ENCODE assay signal across 24 mouse cellular contexts in genomic region chr6:52227470-52228222, GRCm38 (mm10). TPM values are rescaled to one million over a fixed set of nuclear protein-coding genes. Genes with fewer than 3 reads are reported as not detected.
A peak's percentile ranks its signal among the peaks of the same experiment; 100 is the strongest.
DNase-seq lines count a peak whose midpoint lies in the region; ATAC-seq lines count a peak whose summit lies in the region.
"Had no signal": no experiment of that assay in that cellular context is flagged by ENCODE, and none has a peak within 500 bp of the region (broad histone marks: within the 10 kb centered on the region; RNA-seq: fewer than 3 reads in every experiment).

No protein-coding gene starts in this region.

- H3K27ac ChIP-seq in neural tube, embryonic 12.5 days, result peak overlapping the region; percentile 90; the same call in 1 of the 2 replicates
- no peak overlapping the region for H3K27ac ChIP-seq in forebrain, embryonic 12.5 days
- H3K27ac ChIP-seq in embryonic facial prominence, embryonic 10.5 days (replicated peaks), result no peak overlapping the region
- H3K27ac ChIP-seq: embryonic facial prominence, embryonic 15.5 days; forebrain, embryonic 13.5 days; hindbrain, embryonic 12.5 days; layer of hippocampus, adult 2 months; left cerebral cortex, adult 2 months; midbrain, embryonic 12.5 days had no signal

- no peak for ATAC-seq in megakaryocyte, adult 5-6 weeks (ENCODE audit: poor library complexity, severe bottlenecking)
- no peak for ATAC-seq in neural tube, embryonic 12.5 days (ENCODE audit: low FRiP score, low read depth)
- no peak for ATAC-seq in forebrain, embryonic 12.5 days (ENCODE audit: low FRiP score)
- ATAC-seq: forebrain, embryonic 13.5 days had no signal

- DNase-seq in kidney, adult 8-10 months, result peak; percentile 46 to 51
- DNase-seq in kidney, postnatal 36 days, result peak; percentile 63 to 70
- no peak for DNase-seq in spleen, postnatal 36 days (ENCODE audit: low spot score in 2 of 2)
- DNase-seq in embryonic facial prominence, embryonic 10.5 days (ENCODE audit: low spot score), result no peak
- DNase-seq: cerebellum, adult 2 months; heart, adult 11 months; lung, postnatal 14 days; right cerebral cortex, postnatal 4 days; thymus, adult 2 months had no signal

- peak overlapping the region; percentile 99 for H3K4me2 ChIP-seq in neural tube, embryonic 12.5 days (replicated peaks)
- no peak overlapping the region for H3K4me2 ChIP-seq in forebrain, embryonic 12.5 days
- H3K4me2 ChIP-seq: embryonic facial prominence, embryonic 15.5 days; forebrain, embryonic 13.5 days; hindbrain, embryonic 12.5 days; midbrain, embryonic 12.5 days had no signal

- peaks cover 69% of the 10 kb centered on the region for H3K4me1 ChIP-seq in megakaryocyte, embryonic 14.5 days
- peaks cover 9% of the 10 kb centered on the region; the same call in 1 of the 2 replicates for H3K4me1 ChIP-seq in neural tube, embryonic 12.5 days
- H3K4me1 ChIP-seq in forebrain, embryonic 12.5 days, result no peaks in the 10 kb centered on the region
- H3K4me1 ChIP-seq in embryonic facial prominence, embryonic 10.5 days, result peaks cover 6% of the 10 kb centered on the region; the same call in 1 of the 2 replicates
- H3K4me1 ChIP-seq: forebrain, embryonic 13.5 days; midbrain, embryonic 12.5 days had no signal

- H3K9me3 ChIP-seq in megakaryocyte, embryonic 14.5 days, result no peaks in the 10 kb centered on the region
- no peaks in the 10 kb centered on the region for H3K9me3 ChIP-seq in neural tube, embryonic 12.5 days
- H3K9me3 ChIP-seq in forebrain, embryonic 12.5 days, result no peaks in the 10 kb centered on the region
- H3K9me3 ChIP-seq in embryonic facial prominence, embryonic 10.5 days, result no peaks in the 10 kb centered on the region
- H3K9me3 ChIP-seq: embryonic facial prominence, embryonic 15.5 days; forebrain, embryonic 13.5 days; hindbrain, embryonic 12.5 days; midbrain, embryonic 12.5 days had no signal

- peaks cover 93% of the 10 kb centered on the region for H3K27me3 ChIP-seq in megakaryocyte, embryonic 14.5 days (replicated peaks)
- peaks cover 19% of the 10 kb centered on the region for H3K27me3 ChIP-seq in neural tube, embryonic 12.5 days (replicated peaks)
- H3K27me3 ChIP-seq in forebrain, embryonic 12.5 days, result peaks cover 93% of the 10 kb centered on the region
- H3K27me3 ChIP-seq in embryonic facial prominence, embryonic 10.5 days (replicated peaks; ENCODE audit: low read depth, poor library complexity, severe bottlenecking), result peaks cover 100% of the 10 kb centered on the region

- 2% methylated on average over 11 of the region's 11 CpGs for WGBS in neural tube, embryonic 12.5 days
- 3% methylated on average over 11 of the region's 11 CpGs for WGBS in forebrain, embryonic 12.5 days
- 2% methylated on average over 11 of the region's 11 CpGs for WGBS in embryonic facial prominence, embryonic 10.5 days

- peak overlapping the region; percentile 100 for H3K9ac ChIP-seq in neural tube, embryonic 12.5 days
- H3K9ac ChIP-seq in forebrain, embryonic 12.5 days, result no peak overlapping the region
- H3K9ac ChIP-seq: embryonic facial prominence, embryonic 15.5 days; forebrain, embryonic 13.5 days; hindbrain, embryonic 12.5 days; midbrain, embryonic 12.5 days had no signal

- H3K36me3 ChIP-seq in megakaryocyte, embryonic 14.5 days (replicated peaks; ENCODE audit: low read length), result no peaks in the 10 kb centered on the region
- H3K36me3 ChIP-seq in neural tube, embryonic 12.5 days, result no peaks in the 10 kb centered on the region
- no peaks in the 10 kb centered on the region for H3K36me3 ChIP-seq in forebrain, embryonic 12.5 days (replicated peaks)
- no peaks in the 10 kb centered on the region for H3K36me3 ChIP-seq in embryonic facial prominence, embryonic 10.5 days (replicated peaks)
- H3K36me3 ChIP-seq: embryonic facial prominence, embryonic 15.5 days; hindbrain, embryonic 12.5 days; midbrain, embryonic 12.5 days had no signal

- peak overlapping the region; percentile 53 for H3K4me3 ChIP-seq in megakaryocyte, embryonic 14.5 days (replicated peaks)
- peak overlapping the region; percentile 82 for H3K4me3 ChIP-seq in neural tube, embryonic 12.5 days
- no peak overlapping the region for H3K4me3 ChIP-seq in forebrain, embryonic 12.5 days (replicated peaks)
- no peak overlapping the region for H3K4me3 ChIP-seq in embryonic facial prominence, embryonic 10.5 days
- H3K4me3 ChIP-seq: embryonic facial prominence, embryonic 15.5 days; forebrain, embryonic 13.5 days; hindbrain, embryonic 12.5 days; layer of hippocampus, adult 2 months; left cerebral cortex, adult 2 months; midbrain, embryonic 12.5 days had no signal

RNA-seq across cellular contexts. Expression of gene Hoxa9, which starts 3.2 kb away (rescaled TPM):
- polyA plus RNA-seq in megakaryocyte, embryonic 14.5 days (2012; ENCODE audit: insufficient read depth, low replicate concordance), result 3.8 TPM in 1 of 2 replicates, not detected in the other
- total RNA-seq in megakaryocyte, adult 5-6 weeks (2015), result 0.36 and 1.2 TPM in 2 replicates
- 1.5 and 2.0 TPM in 2 replicates for total RNA-seq in megakaryocyte, adult 5-6 weeks (2017)
- polyA plus RNA-seq in neural tube, embryonic 12.5 days (2016; fragmentation: Nextera tagmentation; extraction: Ambion mirVana), result 124 and 131 TPM in 2 replicates
- polyA plus RNA-seq in forebrain, embryonic 12.5 days (2016; fragmentation: Nextera tagmentation; extraction: Ambion mirVana), result not detected in 2 replicates
- polyA plus RNA-seq in embryonic facial prominence, embryonic 10.5 days (2016; fragmentation: Nextera tagmentation; extraction: Ambion mirVana), result not detected in 2 replicates
- total RNA-seq: layer of hippocampus, adult 2 months; left cerebral cortex, adult 2 months had no signal
- polyA plus RNA-seq: cerebellum, adult 2 months; cortical plate, adult 2 months; forebrain, embryonic 13.5 days; heart, postnatal 0 days; midbrain, embryonic 12.5 days had no signal

RNA-seq across cellular contexts. Expression of gene Hoxa7, which starts 6.0 kb away (rescaled TPM):
- polyA plus RNA-seq in megakaryocyte, embryonic 14.5 days (2012; ENCODE audit: insufficient read depth, low replicate concordance), result 2.8 and 3.2 TPM in 2 replicates
- 1.2 and 1.8 TPM in 2 replicates for total RNA-seq in megakaryocyte, adult 5-6 weeks (2015)
- total RNA-seq in megakaryocyte, adult 5-6 weeks (2017), result 0.53 and 0.73 TPM in 2 replicates
- 81.2 and 102 TPM in 2 replicates for polyA plus RNA-seq in neural tube, embryonic 12.5 days (2016; fragmentation: Nextera tagmentation; extraction: Ambion mirVana)
- polyA plus RNA-seq in forebrain, embryonic 12.5 days (2016; fragmentation: Nextera tagmentation; extraction: Ambion mirVana), result not detected in 2 replicates
- 0.15 TPM in 1 of 2 replicates, not detected in the other for polyA plus RNA-seq in embryonic facial prominence, embryonic 10.5 days (2016; fragmentation: Nextera tagmentation; extraction: Ambion mirVana)
- total RNA-seq: layer of hippocampus, adult 2 months; left cerebral cortex, adult 2 months had no signal
- polyA plus RNA-seq: cortical plate, adult 2 months; embryonic facial prominence, embryonic 15.5 days; forebrain, embryonic 13.5 days; midbrain, embryonic 12.5 days had no signal

RNA-seq across cellular contexts. Expression of gene Hoxa10, which starts 13.0 kb away (rescaled TPM):
- 0.10 TPM in 1 of 2 replicates, not detected in the other for polyA plus RNA-seq in megakaryocyte, embryonic 14.5 days (2012; ENCODE audit: insufficient read depth, low replicate concordance)
- total RNA-seq in megakaryocyte, adult 5-6 weeks (2015), result 0.07 TPM in 1 of 2 replicates, not detected in the other
- 0.11 TPM in 1 of 2 replicates, not detected in the other for total RNA-seq in megakaryocyte, adult 5-6 weeks (2017)
- 108 and 119 TPM in 2 replicates for polyA plus RNA-seq in neural tube, embryonic 12.5 days (2016; fragmentation: Nextera tagmentation; extraction: Ambion mirVana)
- not detected in 2 replicates for polyA plus RNA-seq in forebrain, embryonic 12.5 days (2016; fragmentation: Nextera tagmentation; extraction: Ambion mirVana)
- not detected in 2 replicates for polyA plus RNA-seq in embryonic facial prominence, embryonic 10.5 days (2016; fragmentation: Nextera tagmentation; extraction: Ambion mirVana)
- total RNA-seq: layer of hippocampus, adult 2 months; left cerebral cortex, adult 2 months had no signal
- polyA plus RNA-seq: cerebellum, adult 2 months; cortical plate, adult 2 months; embryonic facial prominence, embryonic 15.5 days; heart, postnatal 0 days; hindbrain, embryonic 12.5 days; midbrain, embryonic 12.5 days; stomach, embryonic 14.5 days; thymus, adult 2 months had no signal

RNA-seq across cellular contexts. Expression of gene Gm28308, which starts 14.5 kb away (rescaled TPM):
- not detected in 2 replicates for polyA plus RNA-seq in megakaryocyte, embryonic 14.5 days (2012; ENCODE audit: insufficient read depth, low replicate concordance)
- total RNA-seq in megakaryocyte, adult 5-6 weeks (2015), result not detected in 2 replicates
- total RNA-seq in megakaryocyte, adult 5-6 weeks (2017), result not detected in 2 replicates
- polyA plus RNA-seq in neural tube, embryonic 12.5 days (2016; fragmentation: Nextera tagmentation; extraction: Ambion mirVana), result not detected in 2 replicates
- polyA plus RNA-seq in forebrain, embryonic 12.5 days (2016; fragmentation: Nextera tagmentation; extraction: Ambion mirVana), result not detected in 2 replicates
- polyA plus RNA-seq in embryonic facial prominence, embryonic 10.5 days (2016; fragmentation: Nextera tagmentation; extraction: Ambion mirVana), result not detected in 2 replicates
- total RNA-seq: adrenal gland, adult 18-20 months; layer of hippocampus, adult 2 months; left cerebral cortex, adult 2 months had no signal
- polyA plus RNA-seq: cerebellum, adult 2 months; cortical plate, adult 2 months; embryonic facial prominence, embryonic 15.5 days; forebrain, embryonic 13.5 days; heart, postnatal 0 days; hindbrain, embryonic 12.5 days; liver, embryonic 16.5 days; midbrain, embryonic 12.5 days; stomach, embryonic 14.5 days had no signal

RNA-seq across cellular contexts. Expression of gene Hoxa3, which starts 14.5 kb away (rescaled TPM):
- 0.21 TPM in 1 of 2 replicates, not detected in the other for polyA plus RNA-seq in megakaryocyte, embryonic 14.5 days (2012; ENCODE audit: insufficient read depth, low replicate concordance)
- 0.93 TPM in 1 of 2 replicates, not detected in the other for total RNA-seq in megakaryocyte, adult 5-6 weeks (2015)
- total RNA-seq in megakaryocyte, adult 5-6 weeks (2017), result not detected in 2 replicates
- polyA plus RNA-seq in neural tube, embryonic 12.5 days (2016; fragmentation: Nextera tagmentation; extraction: Ambion mirVana), result 21.1 and 25.1 TPM in 2 replicates
- polyA plus RNA-seq in forebrain, embryonic 12.5 days (2016; fragmentation: Nextera tagmentation; extraction: Ambion mirVana), result 0.32 TPM in 1 of 2 replicates, not detected in the other
- polyA plus RNA-seq in embryonic facial prominence, embryonic 10.5 days (2016; fragmentation: Nextera tagmentation; extraction: Ambion mirVana), result 0.66 and 2.2 TPM in 2 replicates
- total RNA-seq: layer of hippocampus, adult 2 months; left cerebral cortex, adult 2 months had no signal
- polyA plus RNA-seq: cortical plate, adult 2 months; forebrain, embryonic 13.5 days; midbrain, embryonic 12.5 days had no signal

Comparison
In these comparisons a context has a peak if more than half of its experiments do, and no peak if none do; other contexts are left out.
1. H3K4me3 ChIP-seq: peak in megakaryocyte, embryonic 14.5 days (single experiment) and neural tube, embryonic 12.5 days (single experiment); none in forebrain, embryonic 12.5 days (single experiment) and embryonic facial prominence, embryonic 10.5 days (single experiment).
2. DNase-seq: peak in kidney, adult 8-10 months (2 of 2) and kidney, postnatal 36 days (2 of 2); none in spleen, postnatal 36 days (0 of 2) and embryonic facial prominence, embryonic 10.5 days (single experiment).
3. RNA of gene Hoxa9, which starts 3.2 kb away (polyA plus RNA-seq): 124 to 131 TPM in neural tube, embryonic 12.5 days; 3.8 TPM in megakaryocyte, embryonic 14.5 days, not detected in forebrain, embryonic 12.5 days and not detected in embryonic facial prominence, embryonic 10.5 days; every median in the first group is over 10 times any median in the second.
4. RNA of gene Hoxa7, which starts 6.0 kb away (polyA plus RNA-seq): 81.2 to 102 TPM in neural tube, embryonic 12.5 days; 2.8 to 3.2 TPM in megakaryocyte, embryonic 14.5 days, not detected in forebrain, embryonic 12.5 days and 0.15 TPM in embryonic facial prominence, embryonic 10.5 days; every median in the first group is over 10 times any median in the second.
5. RNA of gene Hoxa10, which starts 13.0 kb away (polyA plus RNA-seq): 108 to 119 TPM in neural tube, embryonic 12.5 days; 0.10 TPM in megakaryocyte, embryonic 14.5 days, not detected in forebrain, embryonic 12.5 days and not detected in embryonic facial prominence, embryonic 10.5 days; every median in the first group is over 10 times any median in the second.